Mouse (Mus musculus) MEL (cell line): Measurements from ENCODE around the gene Ccdc106. TPM values are rescaled to one million over a fixed set of nuclear protein-coding genes. Genes with fewer than 3 reads are reported as not detected.

Experiments used
- DNase-seq: peaks from one replicate; pipeline ENCODE4 v3.0.0; 2011; ENCODE audit warnings: low read depth, low spot score
- H3K27ac ChIP-seq: 2 replicates; pipeline ENCODE4 v1.5.1; 2012; ENCODE audit warnings: low read depth, mild to moderate bottlenecking, control low read depth, low read length, moderate library complexity; ENCODE audit not compliant: control insufficient read depth
- H3K27me3 ChIP-seq, 2 experiments: fragments of 150-350 bp in 1 of 2; sonication (generic) in 1 of 2; 2 replicates each; pipeline ENCODE4 v1.6.1; 2012; ENCODE audit warnings: low read length in 2 of 2, mild to moderate bottlenecking in 2 of 2, improper control_type of control experiment in 1 of 2, moderate library complexity in 1 of 2; ENCODE audit not compliant: insufficient read depth in 2 of 2, control insufficient read depth in 1 of 2
- H3K36me3 ChIP-seq, 2 experiments: 2 replicates each; pipeline ENCODE4 v1.6.1; 2012 to 2014; ENCODE audit warnings: low read length in 2 of 2, improper control_type of control experiment in 1 of 2, inconsistent platforms in 1 of 2, mild to moderate bottlenecking in 1 of 2; ENCODE audit not compliant: insufficient read depth in 2 of 2, control insufficient read depth in 1 of 2
- H3K4me1 ChIP-seq, 2 experiments: fragments of 150-350 bp in 1 of 2; sonication (generic) in 1 of 2; 2 replicates each; pipeline ENCODE4 v1.6.1; 2012; ENCODE audit warnings: low read length in 2 of 2, improper control_type of control experiment in 1 of 2, mild to moderate bottlenecking in 1 of 2; ENCODE audit not compliant: insufficient read depth in 2 of 2, control insufficient read depth in 1 of 2
- H3K4me3 ChIP-seq, 2 experiments: fragments of 150-350 bp in 1 of 2; sonication (generic) in 1 of 2; 2 replicates each; pipeline ENCODE4 v1.5.1; 2012; ENCODE audit warnings: low read depth in 2 of 2, low read length in 2 of 2, mild to moderate bottlenecking in 2 of 2, moderate library complexity in 2 of 2, control low read depth in 1 of 2, improper control_type of control experiment in 1 of 2; ENCODE audit not compliant: control insufficient read depth in 1 of 2, insufficient read depth in 1 of 2
- H3K79me2 ChIP-seq: 2 replicates; pipeline ENCODE4 v1.6.1; 2012; ENCODE audit warnings: mild to moderate bottlenecking, low read length, moderate library complexity; ENCODE audit not compliant: control insufficient read depth, poor library complexity, insufficient read depth
- H3K9ac ChIP-seq: 2 replicates; pipeline ENCODE4 v1.6.1; 2012; ENCODE audit warnings: low read depth, mild to moderate bottlenecking, control low read depth, low read length, moderate library complexity; ENCODE audit not compliant: control insufficient read depth, poor library complexity, severe bottlenecking
- H3K9me3 ChIP-seq: fragments of 150-350 bp; sonication (generic); replicated peaks from 2 replicates; pipeline ENCODE4 v1.6.1; 2012; ENCODE audit warnings: mild to moderate bottlenecking, low read length, improper control_type of control experiment, moderate library complexity; ENCODE audit not compliant: insufficient read depth
- BHLHE40 ChIP-seq: IDR thresholded peaks from 2 replicates; pipeline ENCODE4 v1.6.1; 2012; ENCODE audit warnings: low read depth, mild to moderate bottlenecking, inconsistent platforms, low read length, improper control_type of control experiment, borderline replicate concordance
- CHD1 ChIP-seq: IDR thresholded peaks from 2 replicates; pipeline ENCODE4 v1.6.1; 2012; ENCODE audit warnings: low read depth, mild to moderate bottlenecking, inconsistent platforms, low read length, improper control_type of control experiment
- CTCF ChIP-seq, 3 experiments: IDR thresholded peaks in 2 of 3; conservative IDR thresholded peaks in 1 of 3; 2 replicates each; pipeline ENCODE4 v1.5.1; 2011 to 2012; ENCODE audit warnings: low read length in 3 of 3, low read depth in 2 of 3, mild to moderate bottlenecking in 2 of 3, improper control_type of control experiment in 1 of 3, inconsistent platforms in 1 of 3, mixed read lengths in 1 of 3, moderate library complexity in 1 of 3; ENCODE audit not compliant: control insufficient read depth in 1 of 3, insufficient read depth in 1 of 3, poor library complexity in 1 of 3, severe bottlenecking in 1 of 3
- ELF1 ChIP-seq: IDR thresholded peaks from 2 replicates; pipeline ENCODE4 v1.6.1; 2014; ENCODE audit warnings: low read depth, mild to moderate bottlenecking, inconsistent platforms, low read length, improper control_type of control experiment, moderate library complexity
- HCFC1 ChIP-seq: IDR thresholded peaks from 2 replicates; pipeline ENCODE4 v1.6.1; 2012; ENCODE audit warnings: low read depth, mild to moderate bottlenecking, inconsistent platforms, low read length, improper control_type of control experiment, moderate library complexity
- JUND ChIP-seq: IDR thresholded peaks from 2 replicates; pipeline ENCODE4 v1.6.1; 2011; ENCODE audit warnings: low read depth, mild to moderate bottlenecking, improper control_type of control experiment, low read length
- MAZ ChIP-seq: IDR thresholded peaks from 2 replicates; pipeline ENCODE4 v1.6.1; 2012; ENCODE audit warnings: low read depth, mild to moderate bottlenecking, inconsistent platforms, low read length, improper control_type of control experiment
- MEF2A ChIP-seq: IDR thresholded peaks from 2 replicates; pipeline ENCODE4 v1.6.1; 2014; ENCODE audit warnings: low read depth, mild to moderate bottlenecking, inconsistent platforms, low read length, improper control_type of control experiment; ENCODE audit not compliant: poor library complexity, insufficient replicate concordance, severe bottlenecking; ENCODE audit errors: extremely low read depth
- MXI1 ChIP-seq: IDR thresholded peaks from 2 replicates; pipeline ENCODE4 v1.6.1; 2011; ENCODE audit warnings: mild to moderate bottlenecking, low read depth, low read length, improper control_type of control experiment
- NELFE ChIP-seq: IDR thresholded peaks from 2 replicates; pipeline ENCODE4 v1.6.1; 2011; ENCODE audit warnings: low read depth, low read length, improper control_type of control experiment
- NRF1 ChIP-seq: IDR thresholded peaks from 2 replicates; pipeline ENCODE4 v1.6.1; 2014; ENCODE audit warnings: low read depth, mild to moderate bottlenecking, inconsistent platforms, low read length, improper control_type of control experiment, moderate library complexity; ENCODE audit not compliant: poor library complexity, insufficient read depth, severe bottlenecking
- POLR2AphosphoS5 ChIP-seq: IDR thresholded peaks from 2 replicates; pipeline ENCODE4 v1.6.1; 2012; ENCODE audit warnings: low read depth, borderline replicate concordance, mild to moderate bottlenecking, inconsistent platforms, low read length, moderate library complexity, mixed read lengths
- UBTF ChIP-seq: IDR thresholded peaks from 2 replicates; pipeline ENCODE4 v1.6.1; 2012; ENCODE audit warnings: low read depth, mild to moderate bottlenecking, inconsistent platforms, low read length, improper control_type of control experiment, moderate library complexity, borderline replicate concordance; ENCODE audit not compliant: insufficient read depth
- USF2 ChIP-seq, 2 experiments: IDR thresholded peaks; 2 replicates each; pipeline ENCODE4 v1.6.1; 2011 to 2012; ENCODE audit warnings: improper control_type of control experiment in 2 of 2, low read length in 2 of 2, borderline replicate concordance in 1 of 2, inconsistent platforms in 1 of 2, low read depth in 1 of 2, mild to moderate bottlenecking in 1 of 2; ENCODE audit not compliant: insufficient read depth in 1 of 2
- polyA plus RNA-seq, 2 experiments: library from polyadenylated mRNA; stranded (reverse) in 1 of 2; unstranded in 1 of 2; fragments of >175 nt in 1 of 2; fragments of >200 nt in 1 of 2; gene quantifications; 2 replicates each; pipeline versions ENCODE4 v1.2.1 to v1.2.4; 2012; ENCODE audit warnings: low replicate concordance in 2 of 2, low read depth in 1 of 2; ENCODE audit not compliant: insufficient read length in 2 of 2, insufficient read depth in 1 of 2, missing spikeins in 1 of 2
- total RNA-seq: library from RNA; depleted of rRNA; stranded (reverse); fragments of 300-350 nt; gene quantifications from 2 replicates; pipeline ENCODE4 v1.2.3, GENCODE M21; 2012

Ccdc106 gene
- total and polyA plus RNA-seq, 3 experiments, result 0.50 to 0.82 TPM; not detected in 1

DNA sequence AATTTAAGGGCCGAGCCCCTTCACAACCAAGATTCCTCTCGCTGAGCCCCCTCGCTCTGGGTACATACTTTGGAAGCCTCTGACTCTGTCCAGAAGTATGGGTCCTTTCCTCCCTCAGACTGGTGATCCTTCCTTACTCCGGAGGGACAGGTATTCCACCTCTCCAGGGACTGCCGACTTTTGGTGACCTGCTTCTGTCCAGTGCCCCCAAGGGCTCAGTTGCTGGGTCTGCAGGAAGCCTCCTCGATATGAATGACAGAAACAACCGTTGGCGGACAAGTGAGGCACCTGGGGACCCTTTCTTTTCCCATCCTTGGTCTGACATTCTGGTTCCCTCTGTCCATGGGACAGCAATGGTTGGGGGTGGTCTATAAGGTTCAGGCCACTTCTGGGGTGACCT, 37.0 kb downstream of the Ccdc106 start:
- H3K36me3 ChIP-seq, result no peaks in the 10 kb centered on the region
- H3K27ac ChIP-seq, result no peak overlapping the region
- H3K27me3 ChIP-seq, result no peaks in the 10 kb centered on the region
- no peak for DNase-seq
- H3K79me2 ChIP-seq, result peaks cover 7% of the 10 kb centered on the region; the same call in 1 of the 2 replicates
- peaks cover 0 to 5% of the 10 kb centered on the region in 2 experiments; a peak in 1 of 4 replicates for H3K4me1 ChIP-seq
- no peak overlapping the region for H3K4me3 ChIP-seq
- no peak for TF ChIP-seq NELFE
- TF ChIP-seq MAZ, result no peak
- TF ChIP-seq JUND, result no peak
- TF ChIP-seq POLR2AphosphoS5, result no peak
- no peak for TF ChIP-seq NRF1
- TF ChIP-seq BHLHE40, result no peak
- no peak for TF ChIP-seq USF2 (IDR thresholded peaks at IDR 0.05; ENCODE audit: borderline replicate concordance in 1 of 2, insufficient read depth in 1 of 2, low read depth in 1 of 2, low read length in 2 of 2)
- no peak for TF ChIP-seq UBTF
- TF ChIP-seq CHD1, result no peak
- no peak for TF ChIP-seq MEF2A
- H3K9ac ChIP-seq, result no peak overlapping the region
- no peaks in the 10 kb centered on the region for H3K9me3 ChIP-seq

DNA sequence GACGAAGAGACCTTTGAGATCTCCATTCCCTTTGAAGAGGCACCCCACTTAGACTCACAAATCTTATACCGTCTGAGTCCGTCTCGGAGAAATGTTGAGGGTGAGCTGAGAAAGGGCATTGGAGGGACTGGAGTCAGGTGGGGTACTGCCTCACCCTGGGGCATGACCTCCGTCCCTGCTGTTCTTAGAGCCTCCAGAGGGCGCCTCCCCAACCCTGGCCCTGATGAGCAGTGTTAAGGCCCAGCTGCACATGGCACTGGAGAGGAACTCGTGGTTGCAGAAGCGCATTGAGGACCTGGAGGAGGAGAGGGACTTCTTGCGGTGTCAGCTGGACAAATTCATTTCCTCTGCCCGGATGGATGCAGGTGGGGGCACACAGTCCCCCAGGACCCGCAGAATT, 37.5 kb downstream of the Ccdc106 start:
- no peaks in the 10 kb centered on the region for H3K9me3 ChIP-seq
- H3K27ac ChIP-seq, result no peak overlapping the region
- H3K36me3 ChIP-seq, result no peaks in the 10 kb centered on the region
- no peaks in the 10 kb centered on the region for H3K27me3 ChIP-seq
- no peak overlapping the region for H3K4me3 ChIP-seq
- peaks cover 11% of the 10 kb centered on the region for H3K79me2 ChIP-seq
- H3K4me1 ChIP-seq, result peaks cover 0 to 5% of the 10 kb centered on the region in 2 experiments; a peak in 1 of 4 replicates
- no peak for TF ChIP-seq ELF1
- TF ChIP-seq CTCF (IDR thresholded peaks at IDR 0.05 in 2 of 3, conservative IDR thresholded peaks at IDR 0.05 in 1 of 3; ENCODE audit: control insufficient read depth in 1 of 3, insufficient read depth in 1 of 3, low read depth in 2 of 3, low read length in 3 of 3, poor library complexity in 1 of 3, severe bottlenecking in 1 of 3), result peak in 2 of 3 experiments; percentile 35 to 37; a peak in 3 of 6 replicates
- no peak for TF ChIP-seq HCFC1
- TF ChIP-seq MXI1, result no peak
- DNase-seq, result no peak
- no peak overlapping the region for H3K9ac ChIP-seq
